Mouse (Mus musculus) activated CD4-positive, CD25-positive, alpha-beta regulatory T cell (primary cell): Measurements from ENCODE around the gene Fcgbp. TPM values are rescaled to one million over a fixed set of nuclear protein-coding genes. Genes with fewer than 3 reads are reported as not detected.

Experiments
- polyA plus RNA-seq, 2 experiments: library from polyadenylated mRNA; unstranded; fragments of 100-300 nt; shearing (Covaris generic); gene quantifications; one replicate each; pipeline ENCODE4 v1.2.1; 2017

Fcgbp gene
- polyA plus RNA-seq, result under 1 TPM in 1 of 2 experiments, not detected in 1; 0.45 TPM

GRCm38 (mm10) chr7:28070531-28071298 lies at the start of gene Fcgbp:
Gene Fcgbp, plus strand, starts transcription at chr7:28071236.

GRCm38 (mm10) chr7:28049476-28050409 lies 21.3 kb upstream of the Fcgbp start, which contains the start of gene Psmc4:
Gene Psmc4, minus strand, starts transcription at chr7:28050101.

GRCm38 (mm10) chr7:28129166-28129565 lies 58.1 kb downstream of the Fcgbp start, which contains the start of gene 9530053A07Rik:
Gene 9530053A07Rik, plus strand, starts transcription at chr7:28129466.

GRCm38 (mm10) chr7:28169489-28170422 lies 98.7 kb downstream of the Fcgbp start, which contains the start of gene Fbl:
Gene Fbl, plus strand, starts transcription at chr7:28169710.

Other genes with a start within 250 kb of the Fcgbp start
- gene Zfp59, start 232.6 kb upstream of the Fcgbp start, polyA plus RNA-seq, result 1 to 10 TPM; 5.1 to 6.4 TPM
- gene Zfp607a, start 213.7 kb upstream of the Fcgbp start, polyA plus RNA-seq, result 10 to 100 TPM in 1 of 2 experiments, 1 to 10 TPM in 1; 8.7 to 10.5 TPM
- 1 to 10 TPM; 3.7 to 9.5 TPM for gene Zfp974, start 141.8 kb upstream of the Fcgbp start, polyA plus RNA-seq
- 10 to 100 TPM in 1 of 2 experiments, 1 to 10 TPM in 1; 9.6 to 11.9 TPM for gene Zfp780b, start 92.1 kb upstream of the Fcgbp start, polyA plus RNA-seq
- gene Zfp850, start 57.1 kb upstream of the Fcgbp start, polyA plus RNA-seq, result 1 to 10 TPM; 5.8 to 5.9 TPM
- 100 to 1,000 TPM; 194 to 235 TPM for gene Psmc4, start 21.1 kb upstream of the Fcgbp start, polyA plus RNA-seq
- under 1 TPM in 1 of 2 experiments, not detected in 1; 0.15 TPM for gene 9530053A07Rik, start 58.2 kb downstream of the Fcgbp start, polyA plus RNA-seq
- 100 to 1,000 TPM; 119 to 130 TPM for gene Fbl, start 98.5 kb downstream of the Fcgbp start, polyA plus RNA-seq
- gene Dyrk1b, start 108.2 kb downstream of the Fcgbp start, polyA plus RNA-seq, result 10 to 100 TPM in 1 of 2 experiments, 1 to 10 TPM in 1; 8.7 to 14.0 TPM
- 10 to 100 TPM in 1 of 2 experiments, 1 to 10 TPM in 1; 9.0 to 10.8 TPM for gene Eid2, start 196.6 kb downstream of the Fcgbp start, polyA plus RNA-seq
- gene Eid2b, start 206.5 kb downstream of the Fcgbp start, polyA plus RNA-seq, result 1 to 10 TPM; 4.8 to 6.4 TPM
- not detected for gene Selenov, start 219.9 kb downstream of the Fcgbp start, polyA plus RNA-seq
- not detected for gene Dll3, start 231.0 kb downstream of the Fcgbp start, polyA plus RNA-seq
- 10 to 100 TPM; 72.3 to 82.6 TPM for gene Timm50, start 240.8 kb downstream of the Fcgbp start, polyA plus RNA-seq